Mouse (Mus musculus) liver, adult 2 months (tissue): ENCODE measurements around the gene Gm1043. TPM values are rescaled to one million over a fixed set of nuclear protein-coding genes. Genes with fewer than 3 reads are reported as not detected.

Source experiments
- DNase-seq: peaks from one replicate; pipeline ENCODE4 v3.0.0-alpha.2; 2011; ENCODE audit warnings: low read depth, low spot score; ENCODE audit errors: extremely low read depth
- H3K27ac ChIP-seq: fragments of 200-500 bp; replicated peaks from 2 replicates; pipeline ENCODE4 v1.5.1; 2012; ENCODE audit warnings: low read depth, mild to moderate bottlenecking, control low read depth, inconsistent platforms, low read length; ENCODE audit not compliant: insufficient read depth
- H3K27me3 ChIP-seq: fragments of 200-500 bp; 2 replicates; pipeline ENCODE4 v1.6.1; 2012; ENCODE audit warnings: mild to moderate bottlenecking, moderate library complexity, low read length, inconsistent platforms; ENCODE audit not compliant: control insufficient read depth, insufficient read depth
- H3K36me3 ChIP-seq: fragments of 200-500 bp; 2 replicates; pipeline ENCODE4 v1.6.1; 2012; ENCODE audit warnings: low read length, inconsistent platforms; ENCODE audit not compliant: control insufficient read depth, insufficient read depth
- H3K4me1 ChIP-seq: fragments of 200-500 bp; 2 replicates; pipeline ENCODE4 v1.6.1; 2011; ENCODE audit warnings: low read length; ENCODE audit not compliant: control insufficient read depth, insufficient read depth
- H3K4me3 ChIP-seq: fragments of 200-500 bp; 2 replicates; pipeline ENCODE4 v1.5.1; 2011; ENCODE audit warnings: low read depth, mild to moderate bottlenecking, control low read depth, low read length, moderate library complexity; ENCODE audit not compliant: insufficient read depth
- H3K79me2 ChIP-seq: fragments of 200-500 bp; 2 replicates; pipeline ENCODE4 v1.6.1; 2012; ENCODE audit warnings: inconsistent platforms, mild to moderate bottlenecking, low read length, moderate library complexity; ENCODE audit not compliant: control insufficient read depth, insufficient read depth
- H3K9ac ChIP-seq: fragments of 200-500 bp; 2 replicates; pipeline ENCODE4 v1.6.1; 2012; ENCODE audit warnings: low read depth, mild to moderate bottlenecking, control low read depth, inconsistent platforms, low read length
- CTCF ChIP-seq: fragments of 200-500 bp; IDR thresholded peaks from 2 replicates; pipeline ENCODE4 v1.5.1; 2011; ENCODE audit warnings: low read depth, low read length, control low read depth
- POLR2A ChIP-seq: fragments of 200-500 bp; IDR thresholded peaks from 2 replicates; pipeline ENCODE4 v1.6.1; 2011; ENCODE audit warnings: low read length, control low read depth; ENCODE audit not compliant: insufficient read depth; ENCODE audit errors: extremely low read depth
- WGBS: fragments of 180-500 bp; shearing (Covaris S2); methylation state at CpG from one replicate; pipeline ENCODE4 v1.1.7; 2018; 5-methylcytosine and 5-hydroxymethylcytosine counted together
- polyA plus RNA-seq: library from polyadenylated mRNA; depleted of rRNA; stranded (reverse); fragments of >200 nt; gene quantifications from 2 replicates; pipeline ENCODE4 v1.2.3, GENCODE M21; 2012
- total RNA-seq: library from RNA; depleted of rRNA; stranded (reverse); fragments of >200 nt; gene quantifications from 2 replicates; pipeline ENCODE4 v1.2.3, GENCODE M21; 2014

The Gm1043 gene
- total and polyA plus RNA-seq, 2 experiments: 0.05 TPM; not detected in 1

DNA sequence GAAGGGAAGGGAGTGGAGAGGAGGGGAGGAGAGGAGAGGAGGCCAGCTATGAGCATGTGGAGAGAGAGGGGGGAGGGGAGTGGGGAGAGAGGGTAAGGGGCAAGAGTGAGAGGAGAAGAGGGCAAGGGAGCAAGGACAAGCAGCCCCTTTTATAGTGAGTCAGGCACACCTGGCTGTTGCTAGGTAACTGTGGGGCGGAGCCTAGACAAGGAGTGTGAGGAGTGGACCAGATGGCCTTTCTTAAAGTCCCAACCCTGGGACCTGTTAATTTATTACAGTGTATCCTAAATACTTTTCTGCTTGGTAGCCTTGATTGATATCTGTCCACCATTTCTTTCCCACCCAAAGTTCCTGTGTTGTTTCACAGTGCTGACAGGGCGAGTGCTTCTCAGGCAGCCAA, 36.1 kb upstream of the Gm1043 start:
- Histone ChIP-seq H3K27me3 (no peaks in the 10 kb centered on the region), H3K36me3 (no peaks in the 10 kb centered on the region), H3K79me2 (no peaks in the 10 kb centered on the region), H3K4me1 (no peaks in the 10 kb centered on the region), H3K27ac (no peak overlapping the region), H3K4me3 (no peak overlapping the region), H3K9ac (no peak overlapping the region)
- TF ChIP-seq CTCF (no peak), POLR2A (no peak)
- DNase-seq: no peak
- 91% methylated on average over 2 of the region's 2 CpGs for WGBS

DNA sequence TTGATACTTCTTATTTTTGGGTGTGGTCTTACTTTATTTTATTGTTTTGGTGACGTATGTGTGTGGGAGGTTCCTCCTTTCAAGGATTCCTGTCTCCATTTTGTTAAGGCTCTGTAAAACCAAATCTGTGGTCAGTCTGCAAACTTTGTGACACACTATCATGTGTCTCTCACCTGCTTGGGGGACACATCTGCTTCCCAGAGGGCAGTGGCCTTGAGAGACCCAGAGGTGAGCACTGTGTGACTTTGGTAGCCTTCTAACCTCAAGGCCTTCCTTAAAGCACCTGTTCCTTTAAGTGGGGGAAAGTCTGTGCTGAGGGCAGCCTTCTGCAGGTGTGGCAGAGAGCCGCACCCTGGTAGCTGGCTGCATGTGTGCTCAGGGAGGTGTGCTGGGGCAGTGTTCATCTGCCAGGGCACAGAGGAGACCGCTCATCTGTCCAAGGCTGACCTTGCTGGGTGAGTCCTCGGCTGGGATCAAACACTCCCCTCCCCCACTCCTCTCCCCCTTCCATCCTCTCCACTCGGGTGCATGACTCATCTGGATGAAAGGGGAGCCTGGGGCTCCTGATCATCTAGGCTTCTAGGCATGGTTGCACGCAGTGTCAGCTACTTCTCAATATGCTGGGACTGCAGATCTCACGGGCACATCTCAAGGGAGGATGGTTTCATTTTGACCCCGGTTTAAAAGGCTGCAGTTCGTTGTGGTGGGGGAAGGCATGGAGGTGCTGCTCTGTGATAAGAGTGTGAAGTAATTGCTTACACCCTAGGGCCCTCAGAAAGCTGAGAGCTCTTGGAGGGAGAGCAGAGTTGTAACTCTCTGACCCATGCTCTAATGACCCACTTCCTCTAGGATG, 34.4 kb upstream of the Gm1043 start:
- no peak for DNase-seq
- Histone ChIP-seq H3K27me3 (no peaks in the 10 kb centered on the region), H3K4me3 (no peak overlapping the region; the same call in 1 of the 2 replicates), H3K27ac (no peak overlapping the region), H3K9ac (no peak overlapping the region), H3K4me1 (no peaks in the 10 kb centered on the region), H3K79me2 (no peaks in the 10 kb centered on the region), H3K36me3 (no peaks in the 10 kb centered on the region)
- 24% methylated on average over 9 of the region's 9 CpGs for WGBS
- TF ChIP-seq POLR2A (no peak), CTCF (no peak)

DNA sequence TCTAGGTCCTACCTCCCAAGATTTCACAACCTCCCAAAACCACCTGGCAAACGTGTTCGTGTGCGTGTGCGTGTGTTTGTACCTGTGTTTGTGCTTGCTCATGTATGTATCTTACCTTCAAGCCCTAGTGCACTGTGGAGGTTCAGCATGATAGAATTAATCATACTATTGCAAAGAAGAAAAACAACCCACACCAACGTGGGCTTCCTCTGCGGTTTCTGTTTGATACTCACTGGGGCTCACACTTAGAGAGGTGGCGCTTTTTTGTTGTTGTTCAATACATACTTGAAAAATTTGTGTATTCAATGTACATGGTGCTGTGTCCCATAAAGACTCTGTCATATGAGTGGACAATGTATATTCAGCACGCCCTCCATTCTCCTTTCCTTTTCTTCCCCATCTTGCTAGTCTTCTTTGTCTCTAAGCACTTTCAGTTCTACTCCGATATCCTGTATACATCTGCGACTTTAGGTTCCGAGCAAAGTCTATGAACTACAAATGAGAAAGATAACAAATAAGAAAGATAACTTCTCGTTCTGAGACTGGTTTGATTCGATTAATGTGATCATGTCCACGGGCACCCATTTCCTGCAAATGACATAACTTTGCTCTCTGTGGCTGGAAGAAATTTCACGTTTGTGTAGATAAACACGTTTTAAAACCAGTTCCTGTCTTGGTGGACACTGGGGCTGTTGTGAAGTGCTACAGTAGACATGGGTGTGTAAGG, 33.6 kb upstream of the Gm1043 start:
- no peak for DNase-seq
- WGBS: 59% methylated on average over 16 of the region's 16 CpGs
- H3K79me2 ChIP-seq: no peaks in the 10 kb centered on the region
- no peak overlapping the region for H3K27ac ChIP-seq
- no peaks in the 10 kb centered on the region for H3K4me1 ChIP-seq
- no peaks in the 10 kb centered on the region for H3K36me3 ChIP-seq
- no peaks in the 10 kb centered on the region for H3K27me3 ChIP-seq
- H3K9ac ChIP-seq: no peak overlapping the region
- no peak overlapping the region for H3K4me3 ChIP-seq
- TF ChIP-seq POLR2A (no peak), CTCF (no peak)

DNA sequence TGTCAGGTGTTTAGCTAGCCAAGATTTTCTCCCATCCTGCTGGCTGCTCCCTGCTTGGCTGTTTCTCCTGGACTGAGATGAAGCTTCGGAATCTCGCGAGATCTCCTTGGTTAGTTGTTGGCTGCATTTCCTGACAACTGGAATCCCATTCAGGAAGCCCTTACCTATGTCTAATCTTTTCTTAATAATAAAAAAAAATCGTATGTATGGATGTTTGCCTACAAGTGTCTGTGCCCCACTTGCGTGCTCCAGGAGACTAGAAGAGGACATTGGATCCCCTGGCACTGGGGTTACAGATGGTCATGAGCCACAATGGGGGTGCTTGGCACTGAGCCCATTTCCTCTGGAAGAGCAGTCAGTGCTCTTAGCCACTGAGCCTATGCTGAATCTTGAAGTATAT, 32.3 kb upstream of the Gm1043 start:
- DNase-seq: no peak
- Histone ChIP-seq H3K9ac (no peak overlapping the region), H3K4me3 (no peak overlapping the region), H3K36me3 (no peaks in the 10 kb centered on the region), H3K27me3 (no peaks in the 10 kb centered on the region), H3K27ac (no peak overlapping the region), H3K79me2 (no peaks in the 10 kb centered on the region), H3K4me1 (no peaks in the 10 kb centered on the region)
- 69% methylated on average over 5 of the region's 5 CpGs for WGBS
- TF ChIP-seq CTCF (no peak), POLR2A (no peak)

DNA sequence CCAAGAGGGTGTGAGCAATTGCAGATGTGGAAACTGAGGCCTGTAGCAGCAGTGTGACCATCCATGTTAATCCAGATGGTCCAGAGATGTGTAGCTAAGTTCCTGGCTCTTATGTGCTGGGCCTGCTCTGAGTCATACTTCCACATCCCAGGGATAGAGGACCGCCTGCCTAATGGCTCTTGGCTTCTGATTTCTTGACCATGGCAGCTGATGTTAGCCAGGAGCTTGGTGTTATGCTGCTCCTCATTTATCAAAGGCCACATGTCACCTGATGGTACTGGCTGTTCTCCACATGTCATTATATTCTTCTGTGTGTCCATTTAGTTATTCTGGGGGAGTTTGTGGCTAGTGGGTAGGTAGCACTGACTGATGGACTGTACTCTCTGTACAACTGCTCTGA, 29.4 kb upstream of the Gm1043 start:
- Histone ChIP-seq H3K27ac (no peak overlapping the region), H3K79me2 (no peaks in the 10 kb centered on the region), H3K9ac (no peak overlapping the region), H3K36me3 (no peaks in the 10 kb centered on the region), H3K4me3 (no peak overlapping the region), H3K27me3 (no peaks in the 10 kb centered on the region), H3K4me1 (no peaks in the 10 kb centered on the region)
- TF ChIP-seq CTCF: no peak
- no peak for TF ChIP-seq POLR2A
- DNase-seq: no peak
- WGBS: 85% methylated on average over 1 of the region's 1 CpGs

DNA sequence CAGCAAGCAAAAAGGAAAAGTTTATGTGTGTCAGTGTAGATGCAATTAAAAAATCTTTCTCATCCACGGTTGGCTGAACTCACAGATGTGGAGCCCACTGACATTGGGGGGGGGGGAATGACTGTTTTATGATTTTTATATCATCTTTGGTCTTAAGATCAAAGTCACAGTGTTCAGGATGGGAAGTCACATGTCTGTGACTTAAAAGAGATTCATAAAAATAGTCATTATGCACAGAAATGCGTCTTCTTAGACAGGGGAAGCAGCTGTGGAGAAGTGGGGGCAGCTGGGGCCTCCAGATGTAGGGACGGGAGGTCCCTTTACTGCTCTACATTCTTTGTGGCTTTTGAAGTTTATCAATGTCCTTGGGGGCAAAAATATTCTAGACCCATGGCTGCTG, 28.7 kb upstream of the Gm1043 start:
- no peaks in the 10 kb centered on the region for H3K36me3 ChIP-seq
- no peak overlapping the region for H3K4me3 ChIP-seq
- no peak overlapping the region for H3K9ac ChIP-seq
- no peak for DNase-seq
- no peak overlapping the region for H3K27ac ChIP-seq
- H3K27me3 ChIP-seq: no peaks in the 10 kb centered on the region
- H3K79me2 ChIP-seq: no peaks in the 10 kb centered on the region
- TF ChIP-seq POLR2A (no peak), CTCF (no peak)
- H3K4me1 ChIP-seq: no peaks in the 10 kb centered on the region
- 74% methylated on average over 3 of the region's 3 CpGs for WGBS
